Mouse (Mus musculus): ENCODE data around the gene Ranbp3l.

GRCm38 (mm10) chr15:8995490-8995889 is 27.7 kb downstream of the Ranbp3l start:
- TF ChIP-seq POLR2A (IDR thresholded peaks at IDR 0.05; ENCODE audit: extremely low read depth, insufficient read depth, low read length) (no peak), CTCF (IDR thresholded peaks at IDR 0.05; ENCODE audit: extremely low read depth, insufficient read depth, low read length) (no peak)

Measured in cortical plate, adult 2 months (tissue).